Mouse (Mus musculus): ENCODE measurements at regions not wholly inside any gene's neighbourhood (a gene's known extent, or its start where the extent isn't known, plus 50 kb on each side); places are given as distances from the start of the nearest gene placed in this dataset.

GRCm38 (mm10) chr9:5616725-5617124, 271.5 kb downstream of the Casp12 start:
- TF ChIP-seq CTCF (IDR thresholded peaks at IDR 0.05; ENCODE audit: control insufficient read depth, insufficient read depth, insufficient replicate concordance, low read depth, low read length) (no peak), POLR2A (IDR thresholded peaks at IDR 0.05; ENCODE audit: control insufficient read depth, low read depth, low read length) (no peak)
- Histone ChIP-seq H3K27ac (ENCODE audit: control insufficient read depth, insufficient read depth, low read depth, low read length) (no peak overlapping the region), H3K27me3 (ENCODE audit: control insufficient read depth, insufficient read depth, low read length) (no peaks in the 10 kb centered on the region), H3K36me3 (ENCODE audit: control insufficient read depth, insufficient read depth, low read length) (no peaks in the 10 kb centered on the region), H3K4me3 (ENCODE audit: control insufficient read depth, low read depth, low read length) (no peak overlapping the region), H3K4me1 (ENCODE audit: control insufficient read depth, insufficient read depth, low read length) (no peaks in the 10 kb centered on the region)

DNA sequence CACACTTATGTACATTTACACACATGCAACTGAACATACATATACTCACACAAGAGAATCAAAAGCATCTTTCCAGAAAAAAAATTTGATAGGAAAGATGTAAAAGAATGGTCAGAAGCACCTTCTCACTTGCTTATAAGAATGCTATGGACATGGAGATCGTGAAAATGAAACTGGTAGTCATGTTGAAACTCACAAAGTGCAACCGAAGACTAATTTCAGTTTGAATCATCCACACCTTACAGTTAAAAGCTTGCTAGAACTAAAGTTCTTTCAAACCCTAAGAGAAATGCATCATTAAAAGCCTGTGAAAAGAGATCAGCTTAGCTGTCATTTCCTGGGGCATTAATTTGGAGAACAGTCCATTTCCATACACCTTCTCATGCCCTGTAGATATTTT, 278.2 kb downstream of the Casp12 start:
- TF ChIP-seq POLR2A (IDR thresholded peaks at IDR 0.05; ENCODE audit: control insufficient read depth, low read depth, low read length) (no peak), CTCF (IDR thresholded peaks at IDR 0.05; ENCODE audit: control insufficient read depth, insufficient read depth, insufficient replicate concordance, low read depth, low read length) (no peak)
- Histone ChIP-seq H3K36me3 (ENCODE audit: control insufficient read depth, insufficient read depth, low read length) (no peaks in the 10 kb centered on the region), H3K27me3 (ENCODE audit: control insufficient read depth, insufficient read depth, low read length) (no peaks in the 10 kb centered on the region), H3K27ac (ENCODE audit: control insufficient read depth, insufficient read depth, low read depth, low read length) (no peak overlapping the region), H3K4me1 (ENCODE audit: control insufficient read depth, insufficient read depth, low read length) (no peaks in the 10 kb centered on the region), H3K4me3 (ENCODE audit: control insufficient read depth, low read depth, low read length) (no peak overlapping the region)

DNA sequence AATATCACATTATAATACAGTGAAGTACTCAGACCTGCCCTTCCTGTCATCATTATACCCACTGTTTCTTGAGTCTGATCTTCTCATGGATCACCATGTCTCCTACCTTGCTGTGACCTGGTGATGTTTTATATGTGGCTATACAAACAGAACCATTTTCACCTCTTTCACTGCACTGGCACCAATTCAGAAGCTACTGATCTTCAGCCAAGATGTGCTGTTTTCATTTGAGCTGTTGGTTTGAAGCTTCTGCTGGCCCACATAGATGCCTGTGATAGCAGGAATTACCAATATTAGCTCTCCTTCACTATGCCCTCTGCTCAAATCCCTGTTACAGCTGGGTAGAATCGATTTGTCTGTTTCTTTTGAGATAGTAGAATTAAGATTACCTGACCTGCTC, 282.3 kb downstream of the Casp12 start:
- no peaks in the 10 kb centered on the region for H3K27me3 ChIP-seq (ENCODE audit: control insufficient read depth, insufficient read depth, low read length)
- no peaks in the 10 kb centered on the region for H3K36me3 ChIP-seq (ENCODE audit: control insufficient read depth, insufficient read depth, low read length)
- H3K4me1 ChIP-seq (ENCODE audit: control insufficient read depth, insufficient read depth, low read length): no peaks in the 10 kb centered on the region
- no peak overlapping the region for H3K4me3 ChIP-seq (ENCODE audit: control insufficient read depth, low read depth, low read length)
- H3K27ac ChIP-seq (ENCODE audit: control insufficient read depth, insufficient read depth, low read depth, low read length): no peak overlapping the region
- TF ChIP-seq POLR2A (IDR thresholded peaks at IDR 0.05; ENCODE audit: control insufficient read depth, low read depth, low read length): no peak
- TF ChIP-seq CTCF (IDR thresholded peaks at IDR 0.05; ENCODE audit: control insufficient read depth, insufficient read depth, insufficient replicate concordance, low read depth, low read length): no peak

- TF ChIP-seq POLR2A (IDR thresholded peaks at IDR 0.05; ENCODE audit: control insufficient read depth, low read depth, low read length) (no peak), CTCF (IDR thresholded peaks at IDR 0.05; ENCODE audit: control insufficient read depth, insufficient read depth, insufficient replicate concordance, low read depth, low read length) (no peak)
- H3K36me3 ChIP-seq (ENCODE audit: control insufficient read depth, insufficient read depth, low read length): no peaks in the 10 kb centered on the region
- H3K27me3 ChIP-seq (ENCODE audit: control insufficient read depth, insufficient read depth, low read length): no peaks in the 10 kb centered on the region
- no peak overlapping the region for H3K4me3 ChIP-seq (ENCODE audit: control insufficient read depth, low read depth, low read length)
- H3K27ac ChIP-seq (ENCODE audit: control insufficient read depth, insufficient read depth, low read depth, low read length): no peak overlapping the region
- H3K4me1 ChIP-seq (ENCODE audit: control insufficient read depth, insufficient read depth, low read length): no peaks in the 10 kb centered on the region
Measured at GRCm38 (mm10) chr9:5634461-5634953, 289.3 kb downstream of the Casp12 start.

GRCm38 (mm10) chr9:5634969-5635368, 289.7 kb downstream of the Casp12 start:
- H3K27me3 ChIP-seq (ENCODE audit: control insufficient read depth, insufficient read depth, low read length): no peaks in the 10 kb centered on the region
- H3K27ac ChIP-seq (ENCODE audit: control insufficient read depth, insufficient read depth, low read depth, low read length): no peak overlapping the region
- H3K4me3 ChIP-seq (ENCODE audit: control insufficient read depth, low read depth, low read length): no peak overlapping the region
- no peaks in the 10 kb centered on the region for H3K4me1 ChIP-seq (ENCODE audit: control insufficient read depth, insufficient read depth, low read length)
- H3K36me3 ChIP-seq (ENCODE audit: control insufficient read depth, insufficient read depth, low read length): no peaks in the 10 kb centered on the region
- TF ChIP-seq CTCF (IDR thresholded peaks at IDR 0.05; ENCODE audit: control insufficient read depth, insufficient read depth, insufficient replicate concordance, low read depth, low read length) (no peak), POLR2A (IDR thresholded peaks at IDR 0.05; ENCODE audit: control insufficient read depth, low read depth, low read length) (no peak)

DNA sequence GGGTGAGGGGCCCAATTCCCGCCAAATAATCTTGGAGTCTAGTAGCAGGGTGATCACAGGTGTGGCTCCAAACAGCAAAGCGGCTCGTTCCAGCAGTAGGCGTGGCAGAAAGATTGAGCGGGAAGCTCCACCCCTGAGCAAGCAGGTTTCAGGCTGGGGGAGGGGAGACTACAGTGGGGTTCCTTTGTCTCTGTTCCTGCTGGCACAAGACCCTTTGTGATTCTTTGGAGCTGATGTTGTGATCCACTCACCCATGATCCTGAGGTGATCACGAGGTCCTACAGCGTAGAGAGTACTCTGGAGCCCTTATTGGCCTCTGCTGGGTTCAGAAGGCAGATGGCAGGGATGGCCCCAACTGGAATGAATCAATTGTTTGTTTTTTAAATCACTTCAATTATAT, 318.7 kb downstream of the Casp12 start:
- H3K36me3 ChIP-seq (ENCODE audit: control insufficient read depth, insufficient read depth, low read length): no peaks in the 10 kb centered on the region
- no peaks in the 10 kb centered on the region for H3K4me1 ChIP-seq (ENCODE audit: control insufficient read depth, insufficient read depth, low read length)
- TF ChIP-seq CTCF (IDR thresholded peaks at IDR 0.05; ENCODE audit: control insufficient read depth, insufficient read depth, insufficient replicate concordance, low read depth, low read length) (no peak), POLR2A (IDR thresholded peaks at IDR 0.05; ENCODE audit: control insufficient read depth, low read depth, low read length) (no peak)
- H3K27ac ChIP-seq (ENCODE audit: control insufficient read depth, insufficient read depth, low read depth, low read length): no peak overlapping the region
- no peaks in the 10 kb centered on the region for H3K27me3 ChIP-seq (ENCODE audit: control insufficient read depth, insufficient read depth, low read length)
- H3K4me3 ChIP-seq (ENCODE audit: control insufficient read depth, low read depth, low read length): no peak overlapping the region

GRCm38 (mm10) chr9:5673551-5673950, 328.3 kb downstream of the Casp12 start:
- TF ChIP-seq CTCF (IDR thresholded peaks at IDR 0.05; ENCODE audit: control insufficient read depth, insufficient read depth, insufficient replicate concordance, low read depth, low read length) (no peak), POLR2A (IDR thresholded peaks at IDR 0.05; ENCODE audit: control insufficient read depth, low read depth, low read length) (no peak)
- no peak overlapping the region for H3K4me3 ChIP-seq (ENCODE audit: control insufficient read depth, low read depth, low read length)
- H3K27ac ChIP-seq (ENCODE audit: control insufficient read depth, insufficient read depth, low read depth, low read length): no peak overlapping the region
- H3K36me3 ChIP-seq (ENCODE audit: control insufficient read depth, insufficient read depth, low read length): no peaks in the 10 kb centered on the region
- no peaks in the 10 kb centered on the region for H3K4me1 ChIP-seq (ENCODE audit: control insufficient read depth, insufficient read depth, low read length)
- no peaks in the 10 kb centered on the region for H3K27me3 ChIP-seq (ENCODE audit: control insufficient read depth, insufficient read depth, low read length)

DNA sequence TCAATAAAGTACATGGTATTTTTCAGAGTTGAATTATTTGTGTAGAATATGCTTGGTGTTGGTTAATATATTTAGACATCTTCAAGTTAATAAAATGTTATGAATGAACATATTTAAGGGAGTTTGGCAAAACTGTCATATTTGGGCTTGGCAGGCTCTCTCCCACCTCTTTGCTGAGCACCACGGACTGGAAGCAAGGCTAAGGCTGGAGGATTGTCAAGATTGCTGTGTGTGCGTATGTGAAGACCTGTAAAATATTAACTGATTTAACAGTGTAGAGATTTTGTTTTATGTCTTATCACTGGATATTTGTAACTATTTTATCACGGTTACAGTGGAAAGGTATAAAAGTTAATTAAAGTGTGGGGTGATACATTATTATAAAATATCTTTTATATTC, 363.3 kb downstream of the Casp12 start:
- Histone ChIP-seq H3K27ac (ENCODE audit: control insufficient read depth, insufficient read depth, low read depth, low read length) (no peak overlapping the region), H3K36me3 (ENCODE audit: control insufficient read depth, insufficient read depth, low read length) (no peaks in the 10 kb centered on the region), H3K27me3 (ENCODE audit: control insufficient read depth, insufficient read depth, low read length) (no peaks in the 10 kb centered on the region), H3K4me3 (ENCODE audit: control insufficient read depth, low read depth, low read length) (peak overlapping the region; percentile 52; the same call in 1 of the 2 replicates), H3K4me1 (ENCODE audit: control insufficient read depth, insufficient read depth, low read length) (no peaks in the 10 kb centered on the region)
- no peak for TF ChIP-seq POLR2A (IDR thresholded peaks at IDR 0.05; ENCODE audit: control insufficient read depth, low read depth, low read length)
- TF ChIP-seq CTCF (IDR thresholded peaks at IDR 0.05; ENCODE audit: control insufficient read depth, insufficient read depth, insufficient replicate concordance, low read depth, low read length): no peak

Measured in testis, adult 2 months (tissue).